Mouse (Mus musculus): ENCODE measurements at regions not wholly inside any gene's neighbourhood (a gene's known extent, or its start where the extent isn't known, plus 50 kb on each side); places are given as distances from the start of the nearest gene placed in this dataset.
A peak's percentile ranks its signal among the peaks of the same experiment; 100 is the strongest.

DNA sequence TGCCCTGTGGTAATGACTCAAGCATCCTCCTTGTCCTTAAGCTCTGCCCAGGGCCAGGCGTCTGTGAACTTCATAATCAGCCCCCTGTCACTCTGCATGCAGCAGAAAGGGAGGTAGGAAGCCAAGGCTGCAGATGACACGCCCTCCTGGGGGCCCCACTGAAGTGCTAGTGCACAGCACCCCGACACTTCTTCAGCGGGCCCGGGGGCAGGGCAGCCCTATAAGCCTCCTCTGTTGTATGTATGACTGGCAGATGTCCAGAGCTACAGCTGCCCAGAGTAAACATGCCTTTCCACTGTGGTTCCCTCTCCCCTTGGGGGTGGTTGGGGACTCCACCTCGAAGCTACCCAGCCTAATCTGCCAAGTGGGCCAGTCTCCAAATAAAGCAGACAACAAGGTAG is 107.2 kb upstream of the Vps8 start:
- H3K27me3 ChIP-seq (ENCODE audit: control insufficient read depth, insufficient read depth, insufficient read length), result no peaks in the 10 kb centered on the region
- no peaks in the 10 kb centered on the region for H3K36me3 ChIP-seq (ENCODE audit: control insufficient read depth, insufficient read depth)
- TF ChIP-seq MYOD1 (IDR thresholded peaks at IDR 0.05; ENCODE audit: control insufficient read depth in 1 of 3, insufficient read length in 2 of 3, low read depth in 2 of 3), result peak in 1 of 3 experiments; percentile 55
- peak in 1 of 3 experiments; percentile 19 for TF ChIP-seq MYOG (IDR thresholded peaks at IDR 0.05; ENCODE audit: control insufficient read depth in 1 of 3, insufficient read depth in 1 of 3, insufficient read length in 2 of 3, low read depth in 2 of 3)
- no peak for TF ChIP-seq SRF (IDR thresholded peaks at IDR 0.05; ENCODE audit: control insufficient read depth, insufficient read length, low read depth)
- no peak overlapping the region for H3K4me3 ChIP-seq
- H3K4me2 ChIP-seq (ENCODE audit: low read depth), result peak overlapping the region; percentile 8
- no peaks in the 10 kb centered on the region for H3K79me2 ChIP-seq (ENCODE audit: control insufficient read depth, insufficient read depth)
- H3ac ChIP-seq (ENCODE audit: control insufficient read depth, insufficient read length), result no peak overlapping the region

- H3K4me2 ChIP-seq (ENCODE audit: low read depth), result peak overlapping the region; percentile 48
- H3K4me3 ChIP-seq, result no peak overlapping the region
- H3K36me3 ChIP-seq (ENCODE audit: control insufficient read depth, insufficient read depth), result no peaks in the 10 kb centered on the region
- no peaks in the 10 kb centered on the region for H3K79me2 ChIP-seq (ENCODE audit: control insufficient read depth, insufficient read depth)
- no peak overlapping the region for H3ac ChIP-seq (ENCODE audit: control insufficient read depth, insufficient read length)
- TF ChIP-seq POLR2AphosphoS2 (IDR thresholded peaks at IDR 0.05; ENCODE audit: insufficient read length, low read depth) (no peak), USF1 (IDR thresholded peaks at IDR 0.05; ENCODE audit: low read depth) (no peak), MYOD1 (IDR thresholded peaks at IDR 0.05; ENCODE audit: control insufficient read depth in 1 of 3, insufficient read length in 2 of 3, low read depth in 2 of 3) (peak in 2 of 3 experiments; percentile 23 to 64), MYOG (IDR thresholded peaks at IDR 0.05; ENCODE audit: control insufficient read depth in 1 of 3, insufficient read depth in 1 of 3, insufficient read length in 2 of 3, low read depth in 2 of 3) (peak in 2 of 3 experiments; percentile 26 to 72)
- H3K27me3 ChIP-seq (ENCODE audit: control insufficient read depth, insufficient read depth, insufficient read length), result no peaks in the 10 kb centered on the region
Measured at GRCm38 (mm10) chr16:21318009-21318639, 104.8 kb upstream of the Vps8 start.

DNA sequence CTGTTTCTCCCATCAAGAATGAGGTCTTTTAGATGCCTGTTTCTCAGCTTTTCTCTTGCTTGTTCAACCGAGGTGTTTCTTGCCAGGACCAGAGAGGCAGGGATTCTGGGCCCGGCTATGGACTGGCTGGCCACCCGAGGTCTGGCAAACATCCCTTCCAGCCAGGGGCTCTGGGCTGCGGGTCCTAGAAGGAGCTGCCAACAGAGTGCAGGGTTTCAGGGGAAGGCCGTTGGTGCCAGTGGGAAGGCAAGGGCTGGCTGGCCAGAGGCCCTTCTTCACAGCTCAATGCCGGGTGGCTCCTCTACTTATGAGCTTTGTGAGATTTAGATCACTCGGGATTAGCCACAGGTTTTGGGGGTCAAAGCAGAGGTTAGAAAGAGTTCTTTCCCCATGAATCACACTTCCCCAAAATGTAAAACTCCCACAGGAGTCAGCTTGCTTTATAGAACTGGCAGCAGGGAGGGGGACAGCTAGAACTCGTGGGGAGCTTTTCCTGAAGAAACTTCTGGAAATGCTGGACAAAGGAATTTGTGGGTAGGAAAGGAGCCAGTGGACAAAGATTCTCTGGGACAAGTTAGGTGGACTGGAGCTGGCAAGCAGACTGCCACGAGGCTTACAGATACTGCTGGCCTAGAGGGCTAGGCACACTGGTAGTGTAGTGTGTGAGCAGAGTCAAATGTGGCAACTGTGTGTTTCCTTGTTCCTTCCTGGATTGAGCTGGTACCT is 104.1 kb upstream of the Vps8 start:
- Histone ChIP-seq H3ac (ENCODE audit: control insufficient read depth, insufficient read length) (no peak overlapping the region), H3K36me3 (ENCODE audit: control insufficient read depth, insufficient read depth) (no peaks in the 10 kb centered on the region), H3K4me3 (no peak overlapping the region), H3K27me3 (ENCODE audit: control insufficient read depth, insufficient read depth, insufficient read length) (no peaks in the 10 kb centered on the region), H3K79me2 (ENCODE audit: control insufficient read depth, insufficient read depth) (no peaks in the 10 kb centered on the region), H3K4me2 (ENCODE audit: low read depth) (peak overlapping the region; percentile 48)
- TF ChIP-seq TCF12 (IDR thresholded peaks at IDR 0.05; ENCODE audit: insufficient read depth, poor library complexity, severe bottlenecking), result no peak
- peak; percentile 30 for TF ChIP-seq POLR2A (IDR thresholded peaks at IDR 0.05; ENCODE audit: insufficient read length, low read depth)

- no peak overlapping the region for H3K4me2 ChIP-seq (ENCODE audit: low read depth)
- H3K4me3 ChIP-seq, result no peak overlapping the region
- no peaks in the 10 kb centered on the region for H3K36me3 ChIP-seq (ENCODE audit: control insufficient read depth, insufficient read depth)
- H3ac ChIP-seq (ENCODE audit: control insufficient read depth, insufficient read length), result no peak overlapping the region
- no peaks in the 10 kb centered on the region for H3K27me3 ChIP-seq (ENCODE audit: control insufficient read depth, insufficient read depth, insufficient read length)
- TF ChIP-seq REST (IDR thresholded peaks at IDR 0.05; ENCODE audit: insufficient read depth, insufficient read length), result no peak
- TF ChIP-seq MYOD1 (IDR thresholded peaks at IDR 0.05; ENCODE audit: control insufficient read depth in 1 of 3, insufficient read length in 2 of 3, low read depth in 2 of 3), result no peak
- no peak for TF ChIP-seq SRF (IDR thresholded peaks at IDR 0.05; ENCODE audit: control insufficient read depth, insufficient read length, low read depth)
- TF ChIP-seq TCF3 (IDR thresholded peaks at IDR 0.05; ENCODE audit: insufficient read length, low read depth), result no peak
- no peak for TF ChIP-seq MAX (IDR thresholded peaks at IDR 0.05; ENCODE audit: low read depth)
- no peak for TF ChIP-seq E2F4 (IDR thresholded peaks at IDR 0.05; ENCODE audit: insufficient read depth)
- no peak for TF ChIP-seq TCF12 (IDR thresholded peaks at IDR 0.05; ENCODE audit: insufficient read depth, poor library complexity, severe bottlenecking)
- TF ChIP-seq POLR2A (IDR thresholded peaks at IDR 0.05; ENCODE audit: insufficient read length, low read depth), result no peak
- TF ChIP-seq CEBPB (IDR thresholded peaks at IDR 0.05; ENCODE audit: insufficient read depth, poor library complexity, severe bottlenecking), result no peak
- no peak for TF ChIP-seq MYOG (IDR thresholded peaks at IDR 0.05; ENCODE audit: control insufficient read depth in 1 of 3, insufficient read depth in 1 of 3, insufficient read length in 2 of 3, low read depth in 2 of 3)
- TF ChIP-seq POLR2AphosphoS2 (IDR thresholded peaks at IDR 0.05; ENCODE audit: insufficient read length, low read depth), result no peak
- TF ChIP-seq USF1 (IDR thresholded peaks at IDR 0.05; ENCODE audit: low read depth), result no peak
- no peaks in the 10 kb centered on the region for H3K79me2 ChIP-seq (ENCODE audit: control insufficient read depth, insufficient read depth)
Measured at GRCm38 (mm10) chr16:21320284-21320683, 102.6 kb upstream of the Vps8 start.

- H3K79me2 ChIP-seq (ENCODE audit: control insufficient read depth, insufficient read depth), result no peaks in the 10 kb centered on the region
- no peak overlapping the region for H3ac ChIP-seq (ENCODE audit: control insufficient read depth, insufficient read length)
- no peak overlapping the region for H3K4me3 ChIP-seq
- no peaks in the 10 kb centered on the region for H3K36me3 ChIP-seq (ENCODE audit: control insufficient read depth, insufficient read depth)
- no peaks in the 10 kb centered on the region for H3K27me3 ChIP-seq (ENCODE audit: control insufficient read depth, insufficient read depth, insufficient read length)
- no peak overlapping the region for H3K4me2 ChIP-seq (ENCODE audit: low read depth)
- TF ChIP-seq TCF3 (IDR thresholded peaks at IDR 0.05; ENCODE audit: insufficient read length, low read depth) (no peak), POLR2AphosphoS2 (IDR thresholded peaks at IDR 0.05; ENCODE audit: insufficient read length, low read depth) (no peak), MYOG (IDR thresholded peaks at IDR 0.05; ENCODE audit: control insufficient read depth in 1 of 3, insufficient read depth in 1 of 3, insufficient read length in 2 of 3, low read depth in 2 of 3) (no peak), TCF12 (IDR thresholded peaks at IDR 0.05; ENCODE audit: insufficient read depth, poor library complexity, severe bottlenecking) (no peak), MAX (IDR thresholded peaks at IDR 0.05; ENCODE audit: low read depth) (no peak), CEBPB (IDR thresholded peaks at IDR 0.05; ENCODE audit: insufficient read depth, poor library complexity, severe bottlenecking) (no peak), SRF (IDR thresholded peaks at IDR 0.05; ENCODE audit: control insufficient read depth, insufficient read length, low read depth) (no peak), E2F4 (IDR thresholded peaks at IDR 0.05; ENCODE audit: insufficient read depth) (no peak), POLR2A (IDR thresholded peaks at IDR 0.05; ENCODE audit: insufficient read length, low read depth) (no peak), USF1 (IDR thresholded peaks at IDR 0.05; ENCODE audit: low read depth) (no peak), REST (IDR thresholded peaks at IDR 0.05; ENCODE audit: insufficient read depth, insufficient read length) (no peak), MYOD1 (IDR thresholded peaks at IDR 0.05; ENCODE audit: control insufficient read depth in 1 of 3, insufficient read length in 2 of 3, low read depth in 2 of 3) (no peak)
Measured at GRCm38 (mm10) chr16:21321188-21322070, 101.5 kb upstream of the Vps8 start.

Measured in myocyte (in vitro differentiated cells).